Mouse (Mus musculus) adrenal gland, adult 18-20 months (tissue): ENCODE data around the gene Atp6v0b. TPM values are rescaled to one million over a fixed set of nuclear protein-coding genes. Genes with fewer than 3 reads are reported as not detected.
A peak's percentile ranks its signal among the peaks of the same experiment; 100 is the strongest.

Source experiments
- DNase-seq, 2 experiments: peaks; one replicate each; pipeline ENCODE4 v3.0.0; 2021 to 2022; ENCODE audit warnings: low spot score in 2 of 2
- total RNA-seq, 2 experiments: library from RNA; stranded (reverse); gene quantifications; 1 replicate in 1 of 2; 2 replicates in 1 of 2; pipeline ENCODE4 v1.2.3; 2021

Atp6v0b gene
- total RNA-seq, 2 experiments from 2014 or later: 222 to 245 TPM

DNA sequence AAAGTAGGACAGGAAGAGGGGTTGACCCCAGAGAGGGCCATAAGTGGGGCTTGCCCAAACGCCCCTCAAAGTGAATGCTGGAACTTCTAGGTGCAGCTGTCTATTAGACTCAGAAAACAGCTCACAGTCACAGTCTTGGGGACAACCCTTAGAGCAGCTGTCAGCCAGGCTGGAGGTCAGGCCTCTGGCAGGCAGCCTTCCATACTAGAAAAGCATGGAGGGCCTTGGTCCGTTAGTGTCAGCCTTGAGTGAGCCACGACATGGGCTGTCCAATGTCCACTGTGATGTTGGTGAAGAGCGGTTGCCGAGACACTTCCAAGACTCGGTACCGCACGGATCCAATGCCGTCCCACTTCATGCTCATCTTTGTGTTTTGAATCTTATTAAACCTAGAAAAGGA lies 13.5 kb downstream of the Atp6v0b start:
- no peak for DNase-seq

DNA sequence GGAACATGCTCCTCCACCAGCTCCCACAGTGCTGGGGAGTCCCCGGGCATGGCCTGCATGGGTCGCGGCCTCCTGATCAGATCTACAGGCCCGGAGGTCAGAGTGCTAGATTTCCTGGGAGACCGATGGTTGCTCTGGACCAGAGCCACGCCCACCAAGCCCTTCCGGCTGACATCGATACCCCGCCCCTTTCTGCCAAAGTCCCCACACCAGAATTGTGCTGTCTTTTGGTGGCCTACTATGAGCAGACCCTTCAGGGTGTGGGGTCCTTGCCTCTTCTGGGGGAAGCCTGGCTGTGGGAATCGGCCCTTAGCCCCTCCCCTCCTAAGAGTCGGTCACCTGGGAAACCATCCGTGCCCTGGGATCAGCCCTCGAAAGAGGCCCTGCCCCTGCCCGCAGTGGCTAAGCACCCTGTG lies 14.7 kb downstream of the Atp6v0b start, which contains the start of gene Ccdc24:
TSS of gene Ccdc24 (minus strand) at position 87 of the 416 bp plus-strand sequence.
- DNase-seq: no peak

DNA sequence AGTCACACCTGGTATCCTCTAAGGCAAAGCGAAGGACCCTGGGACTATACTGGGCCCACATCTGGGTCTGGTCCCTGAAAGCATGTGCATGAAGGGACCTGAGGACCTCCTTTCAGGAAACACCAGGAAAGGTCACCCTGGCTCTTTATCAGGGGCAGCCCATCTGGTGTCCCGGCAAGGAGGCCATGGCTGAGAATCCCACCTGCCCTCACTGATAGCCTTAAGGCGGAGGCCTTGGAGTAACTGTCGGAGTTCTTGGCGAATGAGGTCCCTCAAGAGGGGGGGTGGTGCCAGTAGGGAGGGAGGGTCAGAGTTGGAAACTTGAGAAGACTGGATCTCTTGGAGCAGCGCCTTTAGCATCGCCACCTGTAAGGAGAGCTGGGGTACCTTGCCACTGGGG lies 15.3 kb downstream of the Atp6v0b start:
- no peak for DNase-seq

DNA sequence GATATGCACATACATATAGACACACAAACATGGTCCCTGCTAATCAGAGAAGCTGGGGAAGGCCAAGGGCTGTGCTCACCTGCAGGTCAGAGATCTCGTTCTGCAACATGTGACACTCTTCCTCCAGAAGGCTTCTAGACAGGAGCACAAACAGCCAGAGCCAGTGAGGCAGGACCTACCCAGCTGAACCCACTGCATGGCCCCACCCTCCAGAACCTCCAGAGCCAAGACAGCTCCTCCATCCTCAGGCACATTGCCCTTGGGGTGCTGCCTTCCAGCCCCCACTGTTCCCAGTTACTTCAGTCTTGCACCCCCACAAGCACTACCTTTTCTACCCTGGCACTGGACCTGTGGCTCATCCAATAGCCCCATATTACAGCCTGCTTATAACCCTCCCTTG lies 16.7 kb downstream of the Atp6v0b start:
- no peak for DNase-seq

DNA sequence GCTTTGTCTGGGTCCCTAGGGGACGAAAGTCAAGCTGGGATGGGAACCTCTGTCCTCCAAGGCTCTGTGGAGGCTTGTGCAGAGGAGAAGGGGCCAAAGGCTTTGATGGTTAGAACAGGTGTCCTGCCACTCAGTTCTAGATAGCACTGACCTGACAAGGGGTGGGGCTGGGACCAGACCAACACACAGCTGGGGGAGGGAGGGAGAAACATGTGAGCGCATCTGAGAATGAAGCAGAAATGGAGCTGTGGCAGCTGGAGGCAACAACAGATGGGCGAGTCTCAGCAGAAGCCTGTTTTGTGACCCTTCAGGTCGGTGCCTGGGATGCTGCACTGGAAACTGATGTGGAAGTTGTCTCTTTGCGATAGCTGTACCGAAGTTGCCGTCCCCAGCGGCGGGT lies 17.8 kb downstream of the Atp6v0b start:
- DNase-seq: no peak

DNA sequence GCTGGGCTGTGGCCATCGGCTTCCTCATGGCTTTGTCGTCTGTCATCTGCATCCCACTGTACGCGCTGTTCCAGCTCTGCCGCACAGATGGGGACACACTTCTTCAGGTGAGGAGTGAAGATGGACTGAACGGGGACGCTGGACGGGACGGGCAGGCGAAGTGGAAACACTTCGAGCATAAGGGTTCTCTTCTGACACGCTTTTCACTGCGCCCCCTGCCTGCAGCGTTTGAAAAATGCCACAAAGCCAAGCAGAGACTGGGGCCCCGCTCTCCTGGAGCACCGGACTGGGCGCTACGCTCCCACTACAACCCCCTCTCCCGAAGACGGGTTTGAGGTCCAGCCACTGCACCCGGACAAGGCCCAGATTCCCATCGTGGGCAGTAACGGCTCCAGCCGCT lies 19.3 kb downstream of the Atp6v0b start:
- DNase-seq: peak; percentile 54 to 69

DNA sequence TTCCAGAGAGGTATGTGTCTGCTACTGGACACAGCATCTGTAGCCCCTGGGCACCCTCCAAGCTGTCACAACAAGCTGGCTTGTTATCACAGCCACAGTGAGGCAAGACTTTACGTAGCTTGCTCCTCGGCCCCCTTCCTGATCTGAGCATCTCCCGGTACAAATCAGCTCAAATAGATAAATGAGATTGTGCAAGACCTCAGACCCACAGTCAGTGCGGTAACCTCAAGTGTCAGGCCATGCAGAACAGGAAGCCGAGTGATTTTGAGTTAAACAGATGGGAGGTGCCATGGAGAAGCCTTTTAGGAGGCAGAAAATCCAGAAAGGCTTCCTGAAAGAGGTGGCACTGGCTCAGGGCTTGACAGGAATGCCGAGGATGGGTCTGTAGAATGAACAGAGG lies 20.1 kb downstream of the Atp6v0b start:
- no peak for DNase-seq

DNA sequence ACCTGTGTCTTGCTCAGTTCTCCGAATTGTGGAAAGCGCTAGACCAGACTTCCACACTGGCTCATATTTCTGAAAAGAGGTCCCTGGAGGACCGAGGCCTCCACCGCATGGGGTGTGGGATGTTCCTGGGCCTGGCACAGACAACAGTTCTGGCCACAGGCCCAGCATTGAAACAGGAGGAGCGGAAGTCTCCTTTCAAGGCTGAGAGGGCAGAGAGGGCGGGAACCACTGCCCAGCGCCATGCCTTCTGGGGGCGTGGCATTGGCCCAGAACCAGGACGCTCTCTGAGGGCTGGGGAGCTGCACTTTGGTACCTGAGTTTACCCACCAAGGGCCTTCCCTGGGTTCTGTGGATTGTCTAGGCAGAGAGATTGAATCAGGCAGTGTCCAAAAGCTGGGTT lies 21.1 kb downstream of the Atp6v0b start:
- DNase-seq: peak; percentile 75 to 77

DNA sequence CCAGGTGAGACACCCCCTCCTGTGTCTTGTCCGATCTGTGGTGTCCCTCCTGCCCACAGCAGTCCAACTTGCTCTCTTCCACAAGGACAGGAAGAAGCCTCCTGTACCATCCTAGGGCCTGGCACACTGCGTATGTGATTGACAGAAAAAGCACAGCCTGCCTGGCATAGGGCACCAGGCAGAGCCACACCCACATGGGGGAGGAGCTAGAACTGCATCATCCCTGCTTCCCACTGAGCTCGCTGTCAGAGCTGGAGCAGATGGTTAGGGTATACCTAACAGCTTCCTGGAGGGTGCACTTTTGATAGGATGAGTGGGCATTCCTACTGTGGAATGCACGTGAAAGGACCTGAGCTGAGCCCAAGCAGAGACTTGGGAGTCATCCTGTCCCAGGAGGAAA lies 24.3 kb downstream of the Atp6v0b start:
- no peak for DNase-seq

DNA sequence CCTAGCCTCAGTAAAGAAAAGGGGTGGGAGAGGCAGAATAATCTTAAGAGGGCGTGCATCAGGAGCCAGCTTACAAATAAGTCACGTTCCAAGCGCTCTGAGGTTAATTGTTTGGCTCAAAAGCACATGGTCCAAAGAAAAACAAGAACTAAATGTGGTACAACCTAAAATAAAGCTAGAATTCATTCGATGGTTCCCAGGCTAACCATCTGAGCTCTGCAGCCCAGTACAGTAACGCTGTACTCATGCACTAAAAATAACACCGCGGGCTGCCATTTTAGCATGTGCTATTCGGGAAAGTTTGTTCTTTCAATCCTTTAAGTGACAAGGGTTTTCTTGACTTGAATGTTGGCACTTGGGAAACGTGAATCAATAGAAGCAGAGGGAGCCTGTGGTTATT lies 26.6 kb downstream of the Atp6v0b start:
- DNase-seq: no peak

DNA sequence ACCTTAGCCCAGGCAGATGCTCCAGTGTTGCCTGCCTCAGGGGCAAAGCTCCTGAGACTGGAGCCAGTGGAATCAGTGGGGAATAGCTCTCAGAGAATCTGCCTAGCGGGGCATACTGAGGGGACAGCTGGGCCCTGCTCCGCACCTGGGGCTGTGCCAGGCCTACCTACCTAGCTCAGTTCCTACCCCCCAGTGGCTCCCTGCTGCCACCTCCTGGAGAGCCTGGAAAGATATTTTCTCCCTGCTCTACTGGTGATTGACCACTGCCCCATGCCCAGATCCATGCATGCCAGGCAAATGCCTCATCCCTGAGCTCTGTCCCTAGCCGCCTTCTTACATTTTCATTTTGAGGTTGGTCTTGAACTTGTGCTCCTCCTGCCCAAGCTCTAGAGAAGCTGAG lies 28.3 kb downstream of the Atp6v0b start:
- peak; percentile 72 to 78 for DNase-seq

DNA sequence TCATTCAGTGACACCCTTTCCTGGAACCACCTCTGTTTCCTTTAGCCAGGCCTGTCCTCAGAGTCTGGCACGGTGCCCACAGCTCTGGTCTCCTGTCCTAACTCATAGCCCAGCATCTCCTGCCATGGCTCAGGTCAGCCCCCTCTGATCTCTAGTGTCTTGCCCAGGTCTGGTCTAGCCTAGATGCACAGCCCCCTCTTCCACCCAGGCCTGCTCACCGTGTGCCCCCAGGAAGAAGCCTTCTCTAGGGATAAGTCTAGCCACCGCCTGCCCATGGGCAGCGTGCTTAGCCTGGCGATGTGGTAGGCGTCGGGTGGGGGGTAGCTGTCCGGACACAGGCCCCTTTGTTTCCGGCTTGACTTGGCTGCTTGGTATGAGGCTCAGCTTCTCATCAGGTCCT lies 32.0 kb downstream of the Atp6v0b start:
- no peak for DNase-seq

DNA sequence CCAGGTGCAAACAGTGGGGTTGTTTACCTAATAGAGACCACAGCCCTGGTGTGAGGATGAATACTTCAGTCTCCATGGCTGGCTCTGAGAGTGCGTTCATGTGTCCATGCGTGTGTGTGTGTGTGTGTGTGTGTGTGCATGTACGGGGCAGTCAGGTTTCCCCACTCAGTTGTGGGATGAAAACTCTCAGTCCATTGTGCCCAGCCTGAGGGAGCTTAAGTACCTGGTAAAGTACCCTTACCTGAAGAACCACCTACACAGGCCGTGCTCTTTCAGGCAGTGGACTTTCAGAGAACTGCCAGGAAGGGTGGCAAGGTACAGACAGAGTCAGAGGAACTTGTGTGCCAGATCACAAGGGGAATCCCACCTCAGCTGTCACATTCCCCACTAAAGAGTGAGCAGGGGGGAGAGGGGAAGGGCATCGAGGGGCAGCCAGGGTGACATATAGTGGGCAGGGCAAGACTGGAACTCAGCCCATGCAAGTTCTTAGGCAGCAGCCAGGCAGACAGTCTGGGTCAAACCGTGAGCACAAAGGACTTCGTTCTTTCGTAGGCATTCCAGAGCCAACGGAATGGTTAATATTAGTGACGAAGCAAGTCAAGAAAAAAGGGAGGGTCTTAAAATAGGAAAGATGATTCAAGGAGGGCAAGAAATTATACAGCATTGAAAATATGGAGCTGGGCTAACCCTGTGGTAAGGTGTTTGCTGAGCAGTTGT lies 34.8 kb downstream of the Atp6v0b start:
- no peak for DNase-seq

DNA sequence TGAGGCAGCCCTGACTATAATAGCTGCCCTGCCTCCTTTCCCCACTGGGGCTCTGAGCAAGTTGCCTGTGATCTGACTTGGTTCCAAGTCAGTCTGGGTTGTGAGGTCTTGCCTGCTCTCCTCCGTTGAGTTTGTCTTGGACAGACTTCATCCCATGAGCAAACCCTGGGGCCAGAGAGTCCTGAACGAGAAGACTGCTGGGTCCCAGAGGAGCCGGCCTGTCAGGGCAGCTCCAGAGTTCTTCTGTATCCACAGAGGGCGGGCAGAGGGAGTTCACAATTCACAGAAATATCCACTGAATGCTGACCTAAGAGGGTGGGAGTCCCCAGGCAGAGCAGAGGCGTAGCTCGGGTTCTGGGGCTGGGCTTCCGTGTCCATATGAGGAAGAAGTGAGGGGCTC lies 36.3 kb downstream of the Atp6v0b start:
- no peak for DNase-seq

DNA sequence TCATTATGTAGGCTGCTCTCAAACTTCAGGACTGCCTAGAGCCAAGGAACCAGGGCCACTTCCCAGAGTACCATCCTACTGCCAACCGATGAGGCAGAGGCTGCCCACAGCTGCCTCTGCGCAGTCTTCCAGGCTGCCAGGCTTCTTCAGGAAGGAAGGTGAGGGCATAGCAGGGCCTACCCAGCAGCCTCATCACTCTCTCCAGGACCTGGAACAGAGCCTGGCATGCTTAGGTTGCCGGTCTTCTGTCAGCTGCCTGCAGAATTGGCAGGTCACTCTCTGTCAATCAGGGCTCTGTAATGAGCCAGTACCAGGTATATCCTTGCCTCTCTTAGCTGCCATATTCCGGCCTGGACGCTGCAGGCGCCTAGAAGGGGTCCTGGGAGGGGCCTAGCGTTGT lies 37.0 kb downstream of the Atp6v0b start:
- DNase-seq: no peak

DNA sequence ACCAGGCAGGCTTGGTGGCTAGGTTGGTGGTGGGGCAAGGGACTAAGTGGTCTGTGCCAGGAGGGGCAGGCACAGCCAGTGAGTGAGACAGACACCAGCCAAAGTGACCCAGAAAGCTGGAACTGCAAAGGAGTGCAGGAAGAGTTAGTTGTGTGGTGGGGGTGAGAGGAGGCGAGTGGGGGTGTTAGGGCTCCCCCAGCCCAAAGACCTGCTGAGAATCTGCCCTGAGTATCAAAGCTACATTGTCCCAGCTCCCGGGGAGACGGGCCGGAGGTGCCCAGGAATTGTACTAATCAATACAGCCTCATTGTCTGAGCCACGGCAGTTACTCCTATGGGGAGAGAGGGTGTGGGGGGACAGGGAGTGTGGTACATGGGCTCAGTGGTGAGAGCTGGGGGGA lies 37.6 kb downstream of the Atp6v0b start:
- DNase-seq: no peak

DNA sequence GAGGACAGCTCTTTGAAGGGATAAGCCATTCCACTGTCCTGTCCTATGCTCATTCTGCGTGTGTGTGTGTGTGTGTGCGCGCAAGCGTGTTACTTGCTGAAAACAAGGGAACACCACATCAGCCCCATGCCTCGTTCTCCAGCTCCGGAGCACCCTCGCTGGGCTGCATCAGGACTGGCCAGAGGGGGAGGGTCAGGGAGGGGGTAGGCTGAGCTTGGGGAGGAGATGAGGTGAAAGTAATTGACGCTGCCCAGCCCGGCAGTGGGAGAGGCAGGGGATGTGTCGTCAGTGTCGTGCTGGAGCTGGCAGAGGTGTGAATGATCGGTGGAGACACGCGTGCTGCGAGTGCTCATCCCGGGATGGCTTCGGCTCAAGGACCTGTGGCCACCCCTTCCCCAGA lies 38.1 kb downstream of the Atp6v0b start:
- DNase-seq: no peak

DNA sequence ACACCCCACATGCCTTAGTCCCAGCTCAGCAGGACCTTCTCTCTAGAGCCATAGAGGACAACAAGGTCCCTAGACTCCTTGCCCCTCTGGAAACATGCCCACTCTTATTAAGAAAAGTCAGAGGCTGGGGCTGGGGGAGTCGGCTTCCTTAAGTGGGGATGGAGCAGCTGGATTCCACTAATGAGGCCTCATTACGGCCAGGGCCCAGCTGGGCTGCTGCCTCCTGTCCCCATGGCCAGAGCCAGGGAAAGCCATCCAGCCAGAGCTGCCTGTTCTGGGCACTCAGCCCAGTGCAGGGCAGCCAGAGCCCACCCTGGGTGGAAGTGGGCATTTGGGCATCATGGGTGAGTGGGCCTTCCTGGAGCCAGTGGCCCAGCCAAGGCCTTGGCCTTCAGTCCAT lies 40.1 kb downstream of the Atp6v0b start:
- no peak for DNase-seq

DNA sequence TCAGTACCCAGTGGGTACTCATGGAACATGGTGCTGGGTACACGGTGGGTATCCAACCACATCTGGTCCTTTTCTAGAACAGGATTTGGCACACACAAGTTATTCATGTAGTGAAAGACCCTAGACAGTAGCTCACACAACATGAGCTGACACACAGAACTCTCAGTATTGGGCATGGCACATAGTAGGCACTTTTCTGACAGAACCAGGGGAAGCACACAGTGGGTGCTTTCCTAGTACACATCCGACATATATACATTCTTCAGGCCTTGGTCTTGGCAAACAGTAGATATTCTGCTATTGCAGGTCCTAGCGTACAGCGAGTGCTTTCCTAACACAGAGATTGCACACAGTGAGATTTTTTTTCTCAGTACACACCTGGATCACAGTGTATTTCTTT lies 40.9 kb downstream of the Atp6v0b start:
- no peak for DNase-seq

DNA sequence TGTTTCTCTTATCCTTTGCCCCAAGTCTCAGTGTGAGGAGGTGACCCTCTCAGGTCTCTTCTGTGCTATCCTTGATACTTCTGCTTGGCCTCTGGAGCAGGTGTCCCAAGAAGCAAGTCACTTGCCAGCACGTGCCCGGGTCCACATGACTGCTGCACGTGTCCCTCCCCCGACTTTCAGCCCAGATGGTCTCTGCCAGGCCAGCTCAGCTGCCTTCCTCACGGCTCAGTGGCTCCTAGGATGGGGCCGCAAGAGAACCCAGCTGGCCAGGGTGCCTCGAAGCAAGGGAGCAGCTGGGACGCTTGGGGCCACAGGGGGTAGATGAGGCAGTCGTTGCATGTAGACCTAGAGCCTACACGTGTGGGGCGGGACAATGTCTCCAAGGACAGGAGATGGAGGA lies 41.8 kb downstream of the Atp6v0b start:
- DNase-seq: no peak

DNA sequence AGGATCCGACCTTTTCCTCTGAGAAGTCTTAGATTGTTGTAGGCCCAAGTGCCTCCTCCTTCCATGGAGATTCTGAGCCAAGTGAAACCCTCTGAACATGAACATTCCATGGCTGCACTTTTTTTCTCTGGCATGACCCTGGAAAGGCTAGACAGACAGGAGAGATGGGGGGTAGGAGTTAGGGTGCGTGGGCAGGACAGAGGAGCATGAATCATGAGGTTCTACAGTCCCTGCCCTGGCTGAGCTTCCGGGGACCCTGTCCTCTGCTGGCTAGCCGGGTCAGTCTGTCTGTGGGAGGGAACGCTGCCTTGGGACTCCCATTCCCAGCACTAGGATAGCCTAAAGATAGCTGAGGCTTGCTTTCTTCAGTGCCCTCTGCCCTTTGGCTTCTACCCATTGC lies 42.7 kb downstream of the Atp6v0b start:
- DNase-seq: peak in 1 of 2 experiments; percentile 31

DNA sequence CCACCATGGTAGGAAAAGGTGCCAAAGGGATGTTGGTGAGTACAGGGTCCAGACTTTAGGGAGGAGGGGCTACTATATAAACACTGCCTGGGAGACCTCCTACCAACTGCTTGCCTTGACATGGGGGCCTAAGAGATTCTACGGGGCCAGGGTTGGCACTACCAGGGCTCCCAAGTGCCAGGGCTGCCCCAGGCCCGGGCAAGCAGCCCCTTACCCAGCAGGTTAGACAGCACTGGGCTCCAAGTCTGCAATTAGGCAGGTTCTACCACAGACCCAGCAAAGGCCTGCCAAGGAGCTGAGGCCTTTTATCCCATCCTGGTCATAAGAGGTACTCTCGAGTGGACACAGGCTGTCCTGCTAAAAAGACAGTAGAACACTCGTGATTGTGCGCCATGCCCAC lies 44.0 kb downstream of the Atp6v0b start:
- no peak for DNase-seq

DNA sequence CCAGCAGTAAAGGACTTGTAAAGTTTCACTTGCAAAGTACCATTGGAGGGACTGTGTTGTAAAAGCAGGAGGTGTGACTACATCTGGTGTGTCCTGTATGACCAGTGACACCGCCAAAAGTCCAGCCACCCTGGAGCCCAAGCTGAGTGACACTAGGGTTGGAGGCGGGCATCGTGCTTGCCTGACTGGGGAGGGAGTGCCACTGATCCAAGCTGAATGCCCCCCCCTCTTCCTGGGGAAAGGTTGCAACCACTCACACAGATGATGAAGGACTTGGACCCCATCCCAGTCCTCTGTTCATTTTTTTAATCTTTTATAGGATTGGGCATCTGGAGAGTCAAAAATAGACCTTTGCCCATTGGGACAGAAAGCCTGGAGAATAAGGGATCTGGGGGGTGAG lies 45.6 kb downstream of the Atp6v0b start:
- no peak for DNase-seq

DNA sequence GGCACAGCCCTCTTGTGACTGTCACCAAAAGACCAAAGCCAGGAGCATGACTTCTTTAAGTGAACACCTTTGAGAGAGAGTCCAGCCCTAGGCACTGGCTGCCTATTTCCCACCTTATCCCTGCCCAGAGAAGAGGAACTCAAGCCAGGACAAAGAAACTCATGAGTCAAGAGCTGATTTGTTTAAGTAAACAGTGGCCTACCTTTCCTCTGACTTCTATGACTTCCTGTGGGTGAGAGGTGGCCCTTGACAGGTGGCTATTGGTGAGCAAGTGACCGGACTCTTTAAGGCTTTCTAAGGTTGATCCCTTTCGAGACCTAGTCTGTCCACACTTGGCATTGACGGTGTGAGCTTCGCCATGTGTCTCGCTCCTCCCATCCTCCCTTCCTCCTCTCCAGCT lies 46.3 kb downstream of the Atp6v0b start:
- DNase-seq: no peak
